In the genomic region with DNA sequence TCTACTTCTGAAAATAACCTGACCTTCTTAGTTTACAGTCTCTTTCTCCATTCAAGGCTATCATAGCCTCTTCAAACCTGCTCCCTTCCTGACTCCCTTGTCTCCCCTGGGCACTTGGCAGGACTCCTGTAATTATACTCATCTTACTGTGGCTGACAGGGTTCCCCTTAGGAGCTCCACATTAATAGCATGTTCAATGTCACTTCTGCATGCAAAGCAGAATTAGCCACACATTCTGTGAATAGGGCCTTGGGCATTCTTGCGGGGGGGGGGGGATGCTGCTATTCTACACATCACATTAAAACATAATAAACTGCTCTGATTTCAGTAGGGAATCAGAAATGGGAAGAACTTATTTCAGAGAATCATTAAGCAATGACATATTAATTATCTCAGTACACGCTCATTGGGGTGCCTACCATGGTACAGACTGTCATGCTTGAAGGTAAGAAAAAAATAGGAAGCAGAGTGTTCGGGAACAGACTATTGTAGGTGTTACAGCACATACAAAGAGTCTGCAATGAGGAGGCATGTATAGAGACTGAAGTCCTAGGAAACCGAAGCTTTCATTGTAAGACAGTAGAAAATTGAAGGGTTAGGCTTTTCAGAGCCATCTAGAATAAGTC, we compare ENCODE assay signal across 28 mouse cellular contexts.
A peak's percentile ranks its signal among the peaks of the same experiment; 100 is the strongest.
DNase-seq lines count a peak whose midpoint lies in the region; ATAC-seq and TF ChIP-seq lines count a peak whose summit lies in the region.
"Had no signal": no experiment of that assay in that cellular context is flagged by ENCODE, and none has a peak within 500 bp of the region (broad histone marks: within the 10 kb centered on the region; RNA-seq: fewer than 3 reads in every experiment).

No protein-coding gene starts in this region.

- no peak for TF ChIP-seq CTCF in midbrain, postnatal 0 days (IDR thresholded peaks at IDR 0.05)
- no peak for TF ChIP-seq CTCF in brain, embryonic 14.5 days (IDR thresholded peaks at IDR 0.05; ENCODE audit: borderline replicate concordance, extremely low read depth, insufficient read depth, insufficient read length)

- no peak overlapping the region for H3K4me2 ChIP-seq in hindbrain, embryonic 13.5 days
- H3K4me2 ChIP-seq in hindbrain, embryonic 11.5 days (replicated peaks; ENCODE audit: low read depth, low read length), result no peak overlapping the region
- no peak overlapping the region for H3K4me2 ChIP-seq in midbrain, embryonic 14.5 days (ENCODE audit: low read length)
- H3K4me2 ChIP-seq in midbrain, postnatal 0 days (ENCODE audit: low read depth, low read length, poor library complexity, severe bottlenecking), result no peak overlapping the region
- no peak overlapping the region for H3K4me2 ChIP-seq in hindbrain, embryonic 16.5 days (ENCODE audit: low read length)
- no peak overlapping the region for H3K4me2 ChIP-seq in forebrain, embryonic 16.5 days (ENCODE audit: low read length)
- H3K4me2 ChIP-seq: embryonic facial prominence, embryonic 13.5 days; forebrain, embryonic 12.5 days; forebrain, embryonic 15.5 days; heart, embryonic 13.5 days; intestine, embryonic 15.5 days had no signal

- no peaks in the 10 kb centered on the region for H3K9me3 ChIP-seq in hindbrain, embryonic 13.5 days
- H3K9me3 ChIP-seq in hindbrain, embryonic 11.5 days (ENCODE audit: control insufficient read depth, low read length), result no peaks in the 10 kb centered on the region
- no peaks in the 10 kb centered on the region for H3K9me3 ChIP-seq in midbrain, embryonic 14.5 days (ENCODE audit: control insufficient read depth, low read length)
- H3K9me3 ChIP-seq in midbrain, postnatal 0 days (ENCODE audit: low read length), result no peaks in the 10 kb centered on the region
- H3K9me3 ChIP-seq in hindbrain, embryonic 16.5 days (ENCODE audit: control insufficient read depth, low read length), result no peaks in the 10 kb centered on the region
- no peaks in the 10 kb centered on the region for H3K9me3 ChIP-seq in forebrain, embryonic 16.5 days (ENCODE audit: control insufficient read depth, low read length)
- H3K9me3 ChIP-seq: embryonic facial prominence, embryonic 10.5 days; embryonic facial prominence, embryonic 13.5 days; forebrain, embryonic 12.5 days; forebrain, embryonic 15.5 days; heart, embryonic 10.5 days; intestine, embryonic 15.5 days had no signal

- WGBS in hindbrain, embryonic 13.5 days, result 56% methylated on average over 4 of the region's 4 CpGs
- WGBS in hindbrain, embryonic 11.5 days, result 86% methylated on average over 4 of the region's 4 CpGs
- WGBS in midbrain, embryonic 14.5 days, result 68% methylated on average over 4 of the region's 4 CpGs
- WGBS in midbrain, postnatal 0 days, result 71% methylated on average over 4 of the region's 4 CpGs
- 67% methylated on average over 4 of the region's 4 CpGs for WGBS in hindbrain, embryonic 16.5 days
- WGBS in forebrain, embryonic 16.5 days, result 76% methylated on average over 4 of the region's 4 CpGs

- DNase-seq in hindbrain, embryonic 11.5 days (ENCODE audit: low spot score), result no peak
- DNase-seq in midbrain, embryonic 14.5 days, result peak; percentile 35
- no peak for DNase-seq in midbrain, postnatal 0 days (ENCODE audit: low spot score)
- peak; percentile 55 for DNase-seq in brain, embryonic 14.5 days (ENCODE audit: low read depth)
- DNase-seq: adrenal gland, adult 2 months; adrenal gland, postnatal 14 days; B cell, adult 2 months; cerebellum, adult 11-12 months; cerebellum, adult 8-10 months; cerebellum, postnatal 10 days; cerebellum, postnatal 36 days; embryo, embryonic 11 days; gastrocnemius, postnatal 10 days; gastrocnemius, postnatal 36 days; heart, adult 2 months; heart, postnatal 14 days; heart, postnatal 4 days had no signal

- ATAC-seq in hindbrain, embryonic 13.5 days (ENCODE audit: low FRiP score), result peak; percentile 81
- ATAC-seq in hindbrain, embryonic 11.5 days (ENCODE audit: low FRiP score), result no peak
- ATAC-seq in midbrain, embryonic 14.5 days (ENCODE audit: low FRiP score, low TSS enrichment), result no peak
- ATAC-seq in midbrain, postnatal 0 days (ENCODE audit: low FRiP score), result no peak
- peak; percentile 60; the same call in 1 of the 2 replicates for ATAC-seq in hindbrain, embryonic 16.5 days
- no peak for ATAC-seq in forebrain, embryonic 16.5 days
- ATAC-seq: forebrain, embryonic 15.5 days; intestine, embryonic 15.5 days had no signal

- H3K4me3 ChIP-seq in hindbrain, embryonic 13.5 days, result no peak overlapping the region
- H3K4me3 ChIP-seq in hindbrain, embryonic 11.5 days (ENCODE audit: low read depth, low read length), result no peak overlapping the region
- no peak overlapping the region for H3K4me3 ChIP-seq in midbrain, embryonic 14.5 days (replicated peaks; ENCODE audit: low read depth, low read length)
- no peak overlapping the region for H3K4me3 ChIP-seq in midbrain, postnatal 0 days (ENCODE audit: low read depth, low read length)
- no peak overlapping the region for H3K4me3 ChIP-seq in hindbrain, embryonic 16.5 days (ENCODE audit: low read length)
- no peak overlapping the region for H3K4me3 ChIP-seq in forebrain, embryonic 16.5 days (replicated peaks; ENCODE audit: low read length)
- H3K4me3 ChIP-seq: embryonic facial prominence, embryonic 10.5 days; embryonic facial prominence, embryonic 13.5 days; erythroblast, embryonic 14.5 days; forebrain, embryonic 12.5 days; forebrain, embryonic 15.5 days; heart, adult 2 months; heart, embryonic 10.5 days; heart, embryonic 13.5 days; intestine, embryonic 15.5 days had no signal

- no peak for TF ChIP-seq POLR2A in brain, embryonic 14.5 days (IDR thresholded peaks at IDR 0.05; ENCODE audit: borderline replicate concordance, extremely low read depth, insufficient read depth, insufficient read length, poor library complexity, severe bottlenecking)

- H3K9ac ChIP-seq in hindbrain, embryonic 13.5 days, result no peak overlapping the region
- no peak overlapping the region for H3K9ac ChIP-seq in hindbrain, embryonic 11.5 days (ENCODE audit: low read depth, low read length)
- no peak overlapping the region for H3K9ac ChIP-seq in midbrain, embryonic 14.5 days (replicated peaks; ENCODE audit: low read length)
- no peak overlapping the region for H3K9ac ChIP-seq in midbrain, postnatal 0 days (replicated peaks; ENCODE audit: low read length, poor library complexity, severe bottlenecking)
- no peak overlapping the region for H3K9ac ChIP-seq in hindbrain, embryonic 16.5 days (ENCODE audit: low read depth, low read length)
- no peak overlapping the region for H3K9ac ChIP-seq in forebrain, embryonic 16.5 days (replicated peaks; ENCODE audit: low read depth, low read length)
- H3K9ac ChIP-seq: embryonic facial prominence, embryonic 13.5 days; forebrain, embryonic 12.5 days; forebrain, embryonic 15.5 days; heart, embryonic 13.5 days; intestine, embryonic 15.5 days had no signal

- H3K36me3 ChIP-seq in hindbrain, embryonic 13.5 days, result no peaks in the 10 kb centered on the region
- no peaks in the 10 kb centered on the region for H3K36me3 ChIP-seq in hindbrain, embryonic 11.5 days (ENCODE audit: control insufficient read depth, insufficient read depth, low read length)
- no peaks in the 10 kb centered on the region for H3K36me3 ChIP-seq in midbrain, embryonic 14.5 days (ENCODE audit: control insufficient read depth, insufficient read depth, low read length)
- no peaks in the 10 kb centered on the region for H3K36me3 ChIP-seq in midbrain, postnatal 0 days (ENCODE audit: insufficient read depth, low read length)
- no peaks in the 10 kb centered on the region for H3K36me3 ChIP-seq in hindbrain, embryonic 16.5 days (ENCODE audit: control insufficient read depth, insufficient read depth, low read length)
- H3K36me3 ChIP-seq in forebrain, embryonic 16.5 days (ENCODE audit: control insufficient read depth, insufficient read depth), result no peaks in the 10 kb centered on the region
- H3K36me3 ChIP-seq: embryonic facial prominence, embryonic 10.5 days; embryonic facial prominence, embryonic 13.5 days; forebrain, embryonic 12.5 days; forebrain, embryonic 15.5 days; heart, embryonic 10.5 days; heart, embryonic 13.5 days; intestine, embryonic 15.5 days had no signal

- H3K4me1 ChIP-seq in hindbrain, embryonic 13.5 days (replicated peaks), result 0 out of 2 replicates have a peak, but pooled peaks cover 4% of the 10 kb centered on the region
- H3K4me1 ChIP-seq in hindbrain, embryonic 11.5 days (replicated peaks; ENCODE audit: control insufficient read depth, insufficient read depth, low read length), result no peaks in the 10 kb centered on the region
- no peaks in the 10 kb centered on the region for H3K4me1 ChIP-seq in midbrain, embryonic 14.5 days (ENCODE audit: control insufficient read depth, insufficient read depth, low read length)
- no peaks in the 10 kb centered on the region for H3K4me1 ChIP-seq in midbrain, postnatal 0 days (ENCODE audit: insufficient read depth, low read length)
- H3K4me1 ChIP-seq in hindbrain, embryonic 16.5 days (ENCODE audit: control insufficient read depth, insufficient read depth, low read depth, low read length), result no peaks in the 10 kb centered on the region
- no peaks in the 10 kb centered on the region for H3K4me1 ChIP-seq in forebrain, embryonic 16.5 days (replicated peaks; ENCODE audit: control insufficient read depth, insufficient read depth, low read length)
- H3K4me1 ChIP-seq: embryonic facial prominence, embryonic 10.5 days; embryonic facial prominence, embryonic 13.5 days; forebrain, embryonic 12.5 days; forebrain, embryonic 15.5 days; heart, embryonic 10.5 days; heart, embryonic 13.5 days; intestine, embryonic 15.5 days had no signal

- H3K27ac ChIP-seq in hindbrain, embryonic 13.5 days, result no peak overlapping the region
- H3K27ac ChIP-seq in hindbrain, embryonic 11.5 days (ENCODE audit: low read depth, low read length), result no peak overlapping the region
- no peak overlapping the region for H3K27ac ChIP-seq in midbrain, embryonic 14.5 days (replicated peaks; ENCODE audit: low read depth, low read length)
- H3K27ac ChIP-seq in midbrain, postnatal 0 days (ENCODE audit: low read depth, low read length), result no peak overlapping the region
- H3K27ac ChIP-seq in hindbrain, embryonic 16.5 days (ENCODE audit: low read depth, low read length), result no peak overlapping the region
- no peak overlapping the region for H3K27ac ChIP-seq in forebrain, embryonic 16.5 days (ENCODE audit: low read length)
- H3K27ac ChIP-seq: embryonic facial prominence, embryonic 10.5 days; embryonic facial prominence, embryonic 13.5 days; forebrain, embryonic 12.5 days; forebrain, embryonic 15.5 days; heart, adult 2 months; heart, embryonic 10.5 days; heart, embryonic 13.5 days; intestine, embryonic 15.5 days had no signal

- H3K27me3 ChIP-seq in hindbrain, embryonic 13.5 days, result no peaks in the 10 kb centered on the region
- H3K27me3 ChIP-seq in hindbrain, embryonic 11.5 days (ENCODE audit: control insufficient read depth, insufficient read depth, low read length), result no peaks in the 10 kb centered on the region
- H3K27me3 ChIP-seq in midbrain, embryonic 14.5 days (ENCODE audit: control insufficient read depth, insufficient read depth, low read length), result no peaks in the 10 kb centered on the region
- H3K27me3 ChIP-seq in midbrain, postnatal 0 days (ENCODE audit: insufficient read depth, low read length), result no peaks in the 10 kb centered on the region
- no peaks in the 10 kb centered on the region for H3K27me3 ChIP-seq in hindbrain, embryonic 16.5 days (replicated peaks; ENCODE audit: control insufficient read depth, insufficient read depth, low read length)
- no peaks in the 10 kb centered on the region for H3K27me3 ChIP-seq in forebrain, embryonic 16.5 days (replicated peaks; ENCODE audit: control insufficient read depth, insufficient read depth, low read length)
- H3K27me3 ChIP-seq: embryonic facial prominence, embryonic 13.5 days; forebrain, embryonic 12.5 days; forebrain, embryonic 15.5 days; heart, embryonic 13.5 days; intestine, embryonic 15.5 days had no signal

Comparison
In these comparisons a context has a peak if more than half of its experiments do, and no peak if none do; other contexts are left out.
1. ATAC-seq: peak in hindbrain, embryonic 13.5 days (single experiment) and hindbrain, embryonic 16.5 days (single experiment); none in hindbrain, embryonic 11.5 days (single experiment), midbrain, embryonic 14.5 days (single experiment), midbrain, postnatal 0 days (single experiment) and forebrain, embryonic 16.5 days (single experiment).
2. DNase-seq: peak in midbrain, embryonic 14.5 days (single experiment) and brain, embryonic 14.5 days (single experiment); none in hindbrain, embryonic 11.5 days (single experiment) and midbrain, postnatal 0 days (single experiment).